Mouse (Mus musculus): ENCODE results near the gene Ppp1r14a.

DNA sequence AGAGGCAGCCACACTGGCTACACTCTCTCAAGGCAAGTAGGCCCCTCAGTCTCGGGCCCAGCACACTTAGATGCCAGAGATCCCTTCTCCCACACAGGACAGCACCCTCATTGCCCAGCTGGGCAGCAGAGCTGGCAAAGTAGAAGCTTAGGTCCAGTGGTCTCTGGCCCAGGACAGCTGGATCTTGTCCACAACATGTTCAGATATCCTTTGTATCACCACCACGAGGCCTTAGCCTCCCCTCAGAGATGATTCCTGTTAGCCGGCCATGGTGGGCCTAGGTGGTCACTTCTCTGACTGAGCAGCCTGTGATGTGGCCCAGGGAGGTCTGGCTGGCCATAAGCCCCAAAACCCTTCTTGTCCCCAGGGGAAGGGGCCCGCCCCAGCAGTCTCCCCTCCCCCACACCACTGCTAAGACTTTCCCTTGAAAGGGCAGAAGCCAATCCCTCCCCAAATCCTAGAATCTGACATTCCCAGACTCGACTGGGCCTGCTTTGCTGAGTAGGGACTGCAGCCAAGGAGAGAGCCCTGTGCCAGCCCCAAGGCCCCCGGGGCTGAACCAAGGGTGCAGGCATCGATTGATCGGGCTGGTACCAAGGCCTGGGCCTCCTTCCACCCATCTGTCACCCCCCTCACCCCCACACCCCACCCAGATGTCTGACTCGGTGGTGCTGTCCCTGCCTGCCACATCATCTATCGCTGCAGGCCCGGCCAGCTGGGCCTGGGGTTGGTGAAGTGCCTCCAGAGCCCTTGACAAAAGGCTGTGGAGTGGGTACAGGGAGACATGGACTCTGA, 1.8 kb downstream of the Ppp1r14a start:
- TF ChIP-seq CTCF (IDR thresholded peaks at IDR 0.05; ENCODE audit: control insufficient read depth, insufficient read depth, low read length) (no peak), POLR2A (IDR thresholded peaks at IDR 0.05; ENCODE audit: borderline replicate concordance, control insufficient read depth, low read depth, low read length) (no peak)

Measured in bone marrow, adult 2 months (tissue).